Mouse (Mus musculus): Measurements from ENCODE around the gene BC005537. TPM values are rescaled to one million over a fixed set of nuclear protein-coding genes. Genes with fewer than 3 reads are reported as not detected.
"Not testable (repeated sequence)": the region's sequence is repeated elsewhere in the genome, so short reads cannot be mapped to it uniquely, and the experiment has no call there.

BC005537 gene
- polyA plus RNA-seq, 1 experiment, result 139 TPM

DNA sequence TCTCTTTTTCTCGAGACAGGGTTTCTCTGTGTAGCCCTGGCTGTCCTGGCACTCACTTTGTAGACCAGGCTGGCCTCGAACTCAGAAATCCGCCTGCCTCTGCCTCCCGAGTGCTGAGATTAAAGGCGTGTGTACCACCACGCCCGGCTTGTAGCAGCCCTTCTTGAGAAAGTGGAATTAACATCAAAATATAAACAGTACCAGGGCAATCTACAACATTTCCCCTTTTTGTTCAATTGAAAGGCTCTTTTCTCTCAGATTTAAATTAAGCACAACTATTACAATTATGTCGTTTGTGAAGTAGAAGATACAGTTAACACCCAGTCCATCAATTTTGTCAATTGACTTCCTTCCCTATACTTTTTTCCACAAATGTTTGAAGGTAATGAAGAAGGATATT, 36.3 kb downstream of the BC005537 start:
- not testable (repeated sequence) for DNase-seq (ENCODE audit: extremely low spot score in 1 of 2, low spot score in 1 of 2)

DNA sequence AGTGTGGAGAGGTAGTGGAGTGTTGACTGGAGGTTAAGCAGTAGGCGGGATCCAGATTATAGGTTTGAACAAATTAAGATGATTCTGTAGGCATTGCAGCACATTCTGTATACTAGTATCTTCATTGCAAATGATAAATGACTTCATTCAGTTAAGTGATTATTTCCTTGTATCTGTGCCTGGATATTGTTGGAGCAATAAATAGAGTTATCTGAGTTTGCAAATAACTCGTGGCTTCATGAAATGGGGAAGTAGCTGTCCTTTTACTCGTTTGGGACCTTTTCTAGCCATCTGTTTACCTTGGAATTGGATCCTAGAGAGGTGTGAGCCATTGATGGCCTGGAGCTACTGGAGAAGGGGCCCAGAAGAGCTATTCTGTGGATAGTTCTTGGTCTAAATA, 38.4 kb downstream of the BC005537 start:
- DNase-seq (ENCODE audit: extremely low spot score in 1 of 2, low spot score in 1 of 2), result no peak

DNA sequence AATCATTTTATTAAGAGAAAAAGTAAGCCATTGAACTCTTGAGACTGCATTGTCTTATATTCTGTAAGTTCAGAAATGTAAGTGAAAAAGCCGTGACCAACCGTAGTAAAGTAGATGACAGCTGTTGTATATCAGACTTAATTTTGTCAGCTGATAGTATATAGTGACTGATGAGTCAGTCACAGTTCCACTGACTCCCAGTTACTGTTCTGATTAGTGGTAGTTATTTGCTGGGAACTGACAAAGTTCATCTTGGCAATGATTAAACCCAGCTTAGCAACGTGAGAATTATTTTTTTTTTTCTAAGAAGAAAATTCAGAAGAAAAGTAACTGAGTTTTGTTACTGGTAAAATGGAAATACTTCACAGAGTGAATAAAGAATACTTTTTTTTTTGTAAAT, 40.2 kb downstream of the BC005537 start:
- no peak for DNase-seq (ENCODE audit: extremely low spot score in 1 of 2, low spot score in 1 of 2)

DNA sequence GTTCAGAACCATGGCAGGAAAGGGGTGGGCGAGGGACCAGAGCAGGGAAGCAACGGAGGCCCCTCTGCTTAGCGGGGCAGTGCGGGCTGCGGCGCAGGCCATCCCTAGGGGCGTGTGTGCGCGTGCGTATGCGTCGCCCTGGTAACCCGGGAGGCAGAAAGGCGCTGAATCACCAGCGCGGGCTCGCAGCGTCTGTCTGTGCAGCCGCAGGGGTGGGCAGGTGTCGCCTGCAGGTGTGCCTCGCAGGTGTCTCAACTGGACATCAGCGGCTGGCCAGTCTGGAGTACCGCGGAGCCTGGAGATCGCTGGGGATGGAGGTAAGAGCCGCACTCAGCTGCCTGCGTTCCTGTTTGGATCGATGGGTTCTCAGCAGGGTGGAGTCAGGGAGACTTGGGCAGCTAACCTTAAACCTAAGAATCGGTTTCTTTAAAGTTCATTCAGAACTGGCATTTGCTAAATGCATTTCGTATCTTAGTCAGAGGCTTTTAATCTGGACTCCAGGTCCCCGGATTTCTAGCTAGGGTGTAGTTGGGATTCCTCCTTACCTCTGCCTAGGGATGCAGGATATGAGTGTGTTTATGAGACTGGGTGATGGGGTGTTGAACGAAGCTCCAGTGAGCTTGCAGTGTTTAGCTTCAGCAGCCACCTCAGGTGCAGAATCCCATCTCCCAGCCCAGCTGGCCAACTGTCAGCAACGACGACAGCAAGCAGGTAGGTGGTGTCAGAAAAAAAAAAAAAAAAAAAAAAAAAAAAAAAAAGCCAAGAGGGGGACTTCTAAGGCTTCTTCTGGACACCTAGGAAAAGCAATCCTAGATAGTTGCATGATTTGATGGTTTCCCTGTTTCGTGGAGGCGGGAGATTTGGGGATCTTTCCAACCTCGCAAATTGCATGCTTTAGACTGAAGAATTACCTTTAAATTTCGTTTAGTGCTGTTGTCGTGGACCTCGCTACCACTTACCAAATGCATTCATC, 43.8 kb downstream of the BC005537 start, which contains the start of gene D130043K22Rik:
TSS of gene D130043K22Rik (plus strand) at position 153 of the 973 bp plus-strand sequence.
- peak; percentile 36 to 80 for DNase-seq (ENCODE audit: extremely low spot score in 1 of 2, low spot score in 1 of 2)

DNA sequence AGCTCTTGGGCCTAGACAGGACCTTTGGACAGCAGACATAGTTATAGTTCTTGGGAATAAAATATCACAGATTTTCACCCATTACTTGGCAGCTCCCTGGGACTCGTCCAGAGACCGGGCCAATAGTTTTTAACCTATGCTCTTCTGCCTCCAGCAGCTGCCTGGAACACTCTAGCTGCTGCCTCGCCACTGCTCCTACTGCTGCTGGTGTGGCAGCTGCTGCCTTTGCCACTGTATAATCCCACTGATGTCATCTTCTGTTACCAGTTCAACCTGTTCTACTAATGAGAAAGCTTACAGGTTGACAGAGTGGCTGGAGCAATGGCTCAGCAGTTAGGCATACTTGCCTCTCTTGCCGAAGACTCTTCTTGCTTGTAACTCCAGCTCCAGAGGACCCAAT, 47.9 kb downstream of the BC005537 start:
- no peak for DNase-seq (ENCODE audit: extremely low spot score in 1 of 2, low spot score in 1 of 2)

DNA sequence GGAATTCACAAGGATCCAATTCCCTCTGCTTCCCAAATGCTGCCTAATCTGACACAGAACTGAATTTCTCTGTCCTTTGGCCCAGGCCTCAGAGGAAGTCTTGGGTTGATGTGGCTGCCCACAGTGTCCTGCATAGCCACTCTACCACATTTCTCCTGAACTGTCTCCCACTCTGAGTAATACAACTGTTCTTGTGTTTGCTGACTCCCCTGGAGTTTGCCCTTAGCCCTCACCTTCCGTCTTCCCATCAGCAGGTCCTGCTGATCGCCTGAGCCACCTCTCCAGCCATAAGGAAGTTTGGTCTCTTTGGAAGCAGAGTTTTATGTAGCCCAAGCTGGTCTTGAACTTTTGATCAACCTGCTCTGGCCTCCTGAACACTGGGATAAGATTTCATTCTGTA, 50.5 kb downstream of the BC005537 start:
- DNase-seq (ENCODE audit: extremely low spot score in 1 of 2, low spot score in 1 of 2), result no peak

DNA sequence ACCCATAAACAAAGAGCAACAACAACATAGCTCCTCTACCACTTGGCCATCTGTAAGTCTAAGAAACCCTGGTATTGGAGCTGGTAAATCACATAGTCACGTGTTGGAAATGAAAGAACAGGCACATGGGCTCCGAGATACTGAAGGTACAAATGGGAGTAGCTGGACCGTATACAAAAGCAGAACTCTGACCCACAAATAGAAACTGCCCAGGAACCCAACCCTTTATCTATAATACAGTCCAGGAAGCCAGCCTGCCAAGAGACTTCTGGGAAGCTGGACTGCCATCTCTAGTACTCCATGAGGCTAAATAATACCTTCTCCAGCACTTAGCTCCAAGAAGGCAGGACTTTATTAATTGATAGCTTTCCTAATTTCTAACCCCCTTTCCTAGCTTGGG, 51.1 kb downstream of the BC005537 start:
- no peak for DNase-seq (ENCODE audit: extremely low spot score in 1 of 2, low spot score in 1 of 2)

DNA sequence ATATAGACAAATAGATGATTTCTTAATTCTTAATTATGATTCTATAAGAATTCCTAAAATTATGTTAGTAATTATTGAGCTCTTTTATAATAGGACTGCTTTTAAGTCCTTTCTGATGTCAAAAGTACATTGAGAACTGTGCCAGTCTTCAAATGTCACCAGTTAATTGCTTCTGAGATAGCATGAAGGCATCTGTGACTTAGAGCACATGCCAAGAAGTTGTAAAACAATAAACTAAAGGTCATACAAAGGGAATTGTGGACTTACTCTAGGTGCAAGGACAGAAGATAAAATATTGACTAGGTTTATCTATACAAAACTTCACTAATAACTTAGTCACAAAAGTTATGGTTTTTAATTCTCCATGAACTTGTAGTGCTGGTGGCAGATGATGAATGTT, 57.7 kb downstream of the BC005537 start:
- no peak for DNase-seq (ENCODE audit: extremely low spot score in 1 of 2, low spot score in 1 of 2)

DNA sequence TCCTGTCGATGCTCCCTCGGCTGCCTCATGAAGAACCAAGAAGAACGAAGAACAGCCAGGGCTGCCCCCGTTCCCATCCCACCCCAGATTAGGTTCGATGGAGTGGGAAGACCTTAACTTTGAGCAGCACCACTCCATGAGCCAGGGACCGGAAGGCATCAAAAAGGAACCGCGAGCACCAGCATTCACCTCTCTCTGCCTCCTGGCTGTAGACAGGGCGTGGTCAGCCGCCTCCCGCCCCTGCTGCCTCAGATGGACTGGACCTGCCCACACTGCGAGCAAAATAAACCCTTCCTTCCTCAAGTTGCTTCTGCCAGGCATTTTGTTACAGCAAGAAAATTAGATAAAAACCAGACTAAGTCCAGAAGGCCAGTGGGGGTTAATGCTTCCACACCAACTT, 59.6 kb downstream of the BC005537 start:
- no peak for DNase-seq (ENCODE audit: extremely low spot score in 1 of 2, low spot score in 1 of 2)

DNA sequence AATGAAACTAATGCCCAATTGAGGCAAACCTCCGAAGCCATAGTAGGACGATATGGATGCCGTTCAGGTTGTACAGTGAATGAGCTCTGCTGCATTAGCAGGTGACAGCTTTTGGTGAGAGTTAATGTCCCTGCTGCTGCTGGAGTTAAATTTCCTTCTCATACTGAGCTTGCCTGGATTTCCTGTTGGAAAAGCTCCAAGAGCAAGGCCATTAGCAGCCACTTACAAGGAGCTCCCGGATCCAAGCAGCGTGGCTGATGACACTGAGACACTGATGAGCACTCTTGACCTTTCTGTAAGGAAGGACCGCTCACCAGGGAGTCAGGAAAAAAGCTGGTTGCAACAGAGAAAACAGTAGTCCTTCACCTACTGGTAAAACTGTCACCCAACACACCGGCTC, 60.6 kb downstream of the BC005537 start:
- no peak for DNase-seq (ENCODE audit: extremely low spot score in 1 of 2, low spot score in 1 of 2)

DNA sequence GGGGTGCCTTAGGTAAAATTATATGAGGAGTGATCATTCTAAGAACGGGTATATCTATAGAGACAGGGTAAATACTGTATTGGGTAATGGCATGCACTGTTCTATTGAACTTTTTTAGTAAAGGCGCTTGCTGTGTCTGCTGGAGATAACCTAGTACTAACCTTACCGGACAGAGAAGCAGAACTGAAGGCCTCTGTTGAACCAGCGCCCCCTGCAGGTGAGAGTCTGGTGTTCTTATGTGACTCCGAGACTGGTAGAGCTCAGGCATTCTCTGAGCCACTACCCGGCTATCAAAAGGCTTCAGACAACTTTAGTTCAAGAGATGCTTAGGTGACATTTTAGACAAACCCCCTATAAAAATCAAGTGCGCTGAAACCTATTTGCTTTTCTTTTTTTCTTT, 61.1 kb downstream of the BC005537 start:
- DNase-seq (ENCODE audit: extremely low spot score in 1 of 2, low spot score in 1 of 2), result peak in 1 of 2 experiments; percentile 77

Other genes with a start within 250 kb of the BC005537 start
- gene Ripor2, start 219.5 kb upstream of the BC005537 start, polyA plus RNA-seq (2012; rRNA removed), result 28.2 and 33.2 TPM in 2 replicates
- gene Armh2, start 60.4 kb upstream of the BC005537 start, polyA plus RNA-seq (2012; rRNA removed), result 0.22 and 0.34 TPM in 2 replicates
- 5.8 and 8.1 TPM in 2 replicates for gene Gmnn, start 39.7 kb upstream of the BC005537 start, polyA plus RNA-seq (2012; rRNA removed)
- gene Acot13, start 29.9 kb downstream of the BC005537 start, polyA plus RNA-seq (2012; rRNA removed), result 148 and 246 TPM in 2 replicates
- 28.8 and 30.2 TPM in 2 replicates for gene Tdp2, start 30.0 kb downstream of the BC005537 start, polyA plus RNA-seq (2012; rRNA removed)
- 10.8 and 13.1 TPM in 2 replicates for gene D130043K22Rik, start 43.5 kb downstream of the BC005537 start, polyA plus RNA-seq (2012; rRNA removed)
- gene Aldh5a1, start 136.0 kb downstream of the BC005537 start, polyA plus RNA-seq (2012; rRNA removed), result 42.5 and 44.2 TPM in 2 replicates
- gene Gpld1, start 141.5 kb downstream of the BC005537 start, polyA plus RNA-seq (2012; rRNA removed), result 18.5 and 18.6 TPM in 2 replicates
- gene Mrs2, start 218.7 kb downstream of the BC005537 start, polyA plus RNA-seq (2012; rRNA removed), result 38.1 and 47.1 TPM in 2 replicates